Mouse (Mus musculus): ENCODE measurements around the gene Arxes1. TPM values are rescaled to one million over a fixed set of nuclear protein-coding genes. Genes with fewer than 3 reads are reported as not detected.
"Not testable (repeated sequence)": the region's sequence is repeated elsewhere in the genome, so short reads cannot be mapped to it uniquely, and the experiment has no call there.

Gene Arxes1
- polyA plus RNA-seq, 1 experiment from 2014 or later = 21.2 TPM

DNA sequence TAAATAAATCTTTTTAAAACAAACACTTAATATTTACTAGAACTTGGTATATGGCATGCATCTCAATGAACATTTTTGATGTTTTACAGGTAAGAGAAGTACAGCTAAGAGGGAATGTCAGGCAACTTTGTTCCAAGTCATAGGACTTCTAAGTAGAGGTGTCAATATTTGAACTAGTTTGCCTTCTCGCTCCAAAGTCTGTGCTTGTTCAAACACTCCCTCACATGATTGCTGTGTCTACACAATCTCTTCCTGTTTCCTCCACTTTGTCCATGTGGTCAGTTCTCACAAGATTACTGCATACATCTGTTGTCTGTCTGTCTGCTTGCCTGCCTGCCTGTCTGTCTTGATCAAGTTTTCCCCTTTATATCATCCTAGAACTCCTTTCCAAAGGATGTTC is 27.5 kb downstream of the Arxes1 start:
- H3K4me1 ChIP-seq = no peaks in the 10 kb centered on the region
- no peak overlapping the region for H3K27ac ChIP-seq
- H3K9ac ChIP-seq = no peak overlapping the region
- H3K9me3 ChIP-seq (replicated peaks) = no peaks in the 10 kb centered on the region
- no peak overlapping the region for H3K4me3 ChIP-seq
- H3K27me3 ChIP-seq (replicated peaks) = no peaks in the 10 kb centered on the region; the same call in 1 of the 2 replicates
- no peak overlapping the region for H3K4me2 ChIP-seq
- no peaks in the 10 kb centered on the region for H3K36me3 ChIP-seq
- 59% methylated on average over 1 of the region's 1 CpGs for WGBS (ENCODE audit: insufficient replicate concordance)
- ATAC-seq = peak; percentile 54; the same call in 1 of the 2 replicates

DNA sequence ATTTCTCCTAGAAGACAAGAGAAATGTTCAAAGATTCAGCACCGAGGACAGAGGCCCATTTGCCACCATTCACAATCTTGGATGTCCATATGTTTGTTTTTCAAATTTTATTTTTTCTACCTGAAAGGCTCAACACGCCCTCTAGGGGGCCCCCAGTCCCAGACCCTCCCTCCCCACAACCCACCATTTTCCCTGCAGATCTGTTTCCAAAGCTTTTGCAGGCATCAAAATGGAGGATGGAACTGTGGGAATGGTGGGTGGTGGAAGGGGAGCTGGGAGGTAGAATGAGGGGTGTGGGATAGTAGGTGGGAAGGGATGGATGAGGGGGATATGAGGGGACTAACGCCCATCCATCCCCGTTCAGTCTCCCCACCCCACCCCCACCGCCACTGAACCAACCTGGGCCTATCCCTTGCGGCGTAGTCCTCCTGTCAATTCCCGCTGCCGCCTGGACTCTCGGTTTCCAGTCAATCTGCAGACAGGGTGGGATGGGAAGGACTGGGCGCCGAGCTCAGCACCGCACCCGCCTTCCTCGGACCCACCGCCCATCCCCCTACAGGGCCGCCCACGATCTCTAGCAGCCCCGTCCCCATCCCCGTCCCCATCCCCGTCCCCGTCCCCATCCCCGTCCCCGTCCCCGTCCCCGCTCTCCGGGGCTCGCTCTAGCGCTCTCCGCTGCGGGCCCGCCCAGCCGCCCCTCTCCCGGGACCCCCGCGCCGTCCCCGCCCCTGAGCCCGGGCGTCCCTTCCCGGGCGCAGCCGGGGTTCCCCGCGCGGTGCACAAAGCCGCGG is 34.2 kb downstream of the Arxes1 start:
- H3K9ac ChIP-seq; H3K27ac ChIP-seq; H3K9me3 ChIP-seq (replicated peaks); H3K4me1 ChIP-seq; H3K36me3 ChIP-seq: not testable (repeated sequence)
- Histone ChIP-seq H3K4me3 (peak overlapping the region; percentile 34), H3K27me3 (replicated peaks) (peaks cover 11% of the 10 kb centered on the region; the same call in 1 of the 2 replicates), H3K4me2 (peak overlapping the region; percentile 45)
- peak; percentile 33; the same call in 1 of the 2 replicates for ATAC-seq
- 9% methylated on average over 15 of the region's 48 CpGs for WGBS (ENCODE audit: insufficient replicate concordance)

DNA sequence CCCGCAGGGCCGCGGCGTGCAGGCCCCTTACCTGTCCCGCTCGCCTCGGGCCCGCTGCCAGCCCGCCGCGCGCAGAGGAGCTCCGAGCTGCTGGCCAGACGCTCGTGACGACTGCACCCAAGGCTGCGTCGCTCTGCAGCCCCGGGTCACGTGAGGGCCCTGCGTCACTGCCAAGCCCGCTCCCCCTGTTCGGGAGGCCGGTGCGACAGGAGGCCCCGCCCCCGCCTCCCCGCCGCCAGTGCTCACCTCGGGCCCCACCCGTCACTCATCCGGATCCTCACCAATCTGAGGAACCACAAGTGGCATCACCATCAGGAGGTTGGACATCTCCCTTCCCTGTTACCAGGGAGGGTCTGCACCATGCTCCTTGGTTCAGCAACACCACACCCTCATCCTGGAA is 34.9 kb downstream of the Arxes1 start, which contains the start of gene Bex2:
Gene Bex2, minus strand, starts transcription at position 217 of the 400 bp plus-strand sequence.
- H3K27me3 ChIP-seq (replicated peaks) = peaks cover 11% of the 10 kb centered on the region; the same call in 1 of the 2 replicates
- WGBS (ENCODE audit: insufficient replicate concordance) = no CpG with 5 or more reads among the region's 32 CpGs

More for the DNA sequence above, 34.9 kb downstream of the Arxes1 start, which contains the start of gene Bex2:
- not testable (repeated sequence) for H3K27ac ChIP-seq; H3K36me3 ChIP-seq; H3K9me3 ChIP-seq (replicated peaks); H3K4me1 ChIP-seq; H3K9ac ChIP-seq
- peak within 1 kb of the TSS; percentile 45 for H3K4me2 ChIP-seq
- peak within 1 kb of the TSS; percentile 34 for H3K4me3 ChIP-seq
- ATAC-seq = peak; percentile 96

Other genes starting within 250 kb of the Arxes1 start
- gene Bhlhb9, start 235.8 kb upstream of the Arxes1 start, polyA plus RNA-seq (2016; fragmentation: Nextera tagmentation; extraction: Ambion mirVana) = 21.2 and 21.3 TPM in 2 replicates
- gene Gprasp2, start 194.3 kb upstream of the Arxes1 start, polyA plus RNA-seq (2016; fragmentation: Nextera tagmentation; extraction: Ambion mirVana) = 3.4 and 4.5 TPM in 2 replicates
- gene Arxes2, start 39.5 kb upstream of the Arxes1 start, polyA plus RNA-seq (2016; fragmentation: Nextera tagmentation; extraction: Ambion mirVana) = 35.6 and 38.7 TPM in 2 replicates
- 191 and 194 TPM in 2 replicates for gene Bex2, start 34.9 kb downstream of the Arxes1 start, polyA plus RNA-seq (2016; fragmentation: Nextera tagmentation; extraction: Ambion mirVana)
- 0.17 and 0.20 TPM in 2 replicates for gene Nxf3, start 51.9 kb downstream of the Arxes1 start, polyA plus RNA-seq (2016; fragmentation: Nextera tagmentation; extraction: Ambion mirVana)
- gene Bex4, start 105.6 kb downstream of the Arxes1 start, polyA plus RNA-seq (2016; fragmentation: Nextera tagmentation; extraction: Ambion mirVana) = 201 and 211 TPM in 2 replicates
- gene Tceal8, start 139.0 kb downstream of the Arxes1 start, polyA plus RNA-seq (2016; fragmentation: Nextera tagmentation; extraction: Ambion mirVana) = 182 and 192 TPM in 2 replicates
- gene Tceal5, start 170.5 kb downstream of the Arxes1 start, polyA plus RNA-seq (2016; fragmentation: Nextera tagmentation; extraction: Ambion mirVana) = 5.2 and 5.8 TPM in 2 replicates
- 0.98 and 1.4 TPM in 2 replicates for gene Tceal7, start 181.4 kb downstream of the Arxes1 start, polyA plus RNA-seq (2016; fragmentation: Nextera tagmentation; extraction: Ambion mirVana)
- 147 and 153 TPM in 2 replicates for gene Bex1, start 182.1 kb downstream of the Arxes1 start, polyA plus RNA-seq (2016; fragmentation: Nextera tagmentation; extraction: Ambion mirVana)
- gene Tceal9, start 211.7 kb downstream of the Arxes1 start, polyA plus RNA-seq (2016; fragmentation: Nextera tagmentation; extraction: Ambion mirVana) = 223 and 224 TPM in 2 replicates
- gene Bex3, start 236.9 kb downstream of the Arxes1 start, polyA plus RNA-seq (2016; fragmentation: Nextera tagmentation; extraction: Ambion mirVana) = 273 and 279 TPM in 2 replicates

Measured in liver, embryonic 12.5 days (tissue).